Mouse (Mus musculus) mesoderm, embryonic 11.5 days (tissue): ENCODE data around the gene Mef2a.
A peak's percentile ranks its signal among the peaks of the same experiment; 100 is the strongest.

Experiments
- DNase-seq: peaks from one replicate; pipeline ENCODE4 v3.0.0-alpha.2; 2012; ENCODE audit warnings: low read depth, low spot score

Mef2a gene

DNA sequence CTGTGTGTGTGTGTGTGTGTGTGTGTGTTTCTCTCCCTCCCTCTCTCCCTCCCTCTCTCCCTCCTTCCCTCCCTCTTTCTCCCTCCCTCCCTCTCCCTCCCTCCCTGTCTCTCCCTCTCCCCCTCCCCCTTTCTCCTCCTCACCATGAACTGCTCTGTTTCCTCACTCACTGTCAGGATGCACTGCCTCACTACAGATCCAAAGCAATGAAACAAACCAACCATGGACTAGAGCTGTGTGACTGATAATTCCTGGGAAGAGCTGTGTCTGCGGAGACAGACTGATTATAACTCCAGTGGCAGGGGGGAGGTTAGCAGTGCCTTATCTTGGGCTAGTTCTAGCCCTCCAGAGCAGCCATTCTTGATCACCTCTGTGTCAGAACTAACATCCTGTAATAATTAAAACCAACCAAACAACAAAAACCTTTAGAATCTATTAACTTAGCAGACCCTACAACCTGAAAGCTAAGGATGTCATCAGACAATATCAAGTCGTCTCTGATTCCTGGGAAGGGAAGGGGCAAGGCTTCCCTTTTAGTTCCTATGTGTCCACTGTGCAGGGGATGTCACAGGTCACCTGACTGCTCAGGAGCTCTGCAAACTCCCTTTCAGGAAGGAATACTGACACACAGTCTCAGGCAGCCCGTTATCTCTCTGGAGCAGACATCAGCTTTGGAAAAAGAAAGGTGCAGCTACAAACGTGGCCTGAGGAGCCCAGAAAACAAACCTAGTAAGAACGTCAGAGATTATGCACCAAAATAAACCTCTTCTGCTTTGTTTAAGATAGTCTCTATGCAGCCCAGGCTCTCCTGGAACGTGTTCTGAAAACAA is 162.4 kb downstream of the Mef2a start:
- no peak for DNase-seq

GRCm38 (mm10) chr7:67208317-67208716 is 164.3 kb downstream of the Mef2a start:
- no peak for DNase-seq

DNA sequence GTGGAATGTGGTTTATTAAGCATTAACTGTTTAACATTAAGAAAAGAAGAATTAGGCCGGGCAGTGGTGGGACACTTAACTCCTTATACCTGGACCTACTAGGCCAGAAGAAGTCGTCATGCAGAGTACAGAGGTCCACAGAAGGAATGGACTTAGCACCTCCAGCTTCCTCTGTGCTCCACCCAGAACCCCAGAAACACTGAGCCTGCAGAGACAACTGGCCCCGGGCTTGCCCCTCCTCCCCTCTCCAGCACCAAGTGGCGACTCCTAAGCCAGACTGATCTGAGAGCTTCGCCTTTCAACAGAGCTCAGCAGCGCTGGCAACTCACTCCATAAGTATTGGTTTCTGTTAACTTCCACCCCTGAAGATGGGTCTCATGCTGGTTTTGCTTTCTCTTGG is 165.0 kb downstream of the Mef2a start:
- no peak for DNase-seq

DNA sequence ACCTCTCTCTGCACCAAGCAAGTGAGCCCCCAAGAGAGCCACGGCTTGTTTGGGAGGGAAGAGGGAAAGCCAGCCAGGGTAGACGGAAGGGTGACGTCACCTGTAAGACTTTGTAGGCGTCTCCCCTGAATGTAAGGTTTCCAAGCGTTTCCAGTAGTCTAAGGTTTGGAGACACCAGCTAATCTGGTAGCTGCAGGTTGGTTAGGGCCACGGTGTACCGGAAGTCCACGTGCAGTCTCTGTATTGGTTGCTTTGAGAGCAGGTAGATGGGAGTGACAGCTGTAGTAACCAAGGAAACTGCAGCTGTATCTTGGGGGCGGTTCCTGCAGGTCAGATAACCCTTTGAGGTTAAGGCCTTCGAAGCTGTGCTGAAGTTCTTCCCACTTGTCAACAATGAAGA is 166.2 kb downstream of the Mef2a start:
- DNase-seq: no peak

GRCm38 (mm10) chr7:67205734-67206425 is 166.8 kb downstream of the Mef2a start:
- no peak for DNase-seq

DNA sequence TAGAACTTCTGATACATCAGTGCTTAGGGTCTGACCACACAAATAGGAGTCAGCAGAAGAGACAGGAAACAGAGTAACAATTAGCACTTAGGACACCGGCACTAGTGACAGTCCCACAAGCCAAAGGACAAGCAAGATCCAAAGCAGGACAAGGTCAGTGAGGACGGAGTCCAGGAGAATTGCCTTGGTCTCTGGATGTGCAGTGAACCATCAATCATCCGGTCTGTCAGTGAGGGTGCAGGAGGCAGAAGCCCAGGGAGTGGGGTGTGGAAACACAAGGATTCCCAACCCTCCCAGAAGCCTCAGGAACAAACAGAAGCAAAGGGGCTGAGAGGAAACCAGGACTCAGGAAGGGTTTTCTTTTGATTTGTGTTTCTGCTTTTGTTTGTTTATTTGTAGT is 169.0 kb downstream of the Mef2a start:
- no peak for DNase-seq

DNA sequence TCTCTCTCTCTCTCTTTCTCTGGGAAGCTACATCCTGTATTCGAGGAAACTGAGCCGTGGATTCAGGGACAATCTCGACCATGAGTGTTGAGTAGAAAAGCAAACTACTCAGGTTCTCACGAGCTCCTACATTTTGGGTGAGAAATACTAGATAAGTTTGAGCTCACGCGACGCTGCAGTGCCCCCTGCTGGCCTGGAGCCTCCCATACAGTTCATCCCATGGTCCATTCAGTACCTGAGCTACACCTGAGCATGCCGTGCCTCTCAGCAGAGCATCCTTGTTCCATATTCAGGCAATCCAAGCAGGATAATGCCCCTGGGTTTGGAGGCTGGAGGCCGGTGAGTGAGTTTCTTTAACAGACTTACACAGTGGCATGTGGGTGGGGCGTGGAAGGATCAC is 173.2 kb downstream of the Mef2a start:
- peak; percentile 61 for DNase-seq

DNA sequence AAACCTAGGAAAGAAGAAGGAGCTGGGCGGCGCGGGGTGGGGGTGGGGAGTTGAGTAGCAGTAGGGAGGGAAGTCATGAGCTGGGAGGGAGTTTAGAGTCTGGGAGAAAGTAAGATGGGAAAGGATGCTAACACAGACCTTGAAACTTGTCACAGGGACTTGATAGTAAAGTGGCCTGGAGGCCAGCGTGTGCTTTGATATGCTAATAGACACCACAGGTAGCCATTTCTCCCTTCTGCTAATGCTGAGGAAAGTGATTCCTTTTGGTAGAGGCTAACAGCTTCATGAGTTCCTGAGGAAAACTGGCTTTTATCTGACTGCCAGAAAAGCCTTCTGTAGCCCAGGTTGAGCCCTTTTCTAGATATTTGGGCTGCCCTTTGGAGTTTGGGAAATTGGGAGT is 188.9 kb downstream of the Mef2a start:
- DNase-seq: no peak
